ENCODE assay signal across 11 mouse cellular contexts in genomic region chr15:85977086-85977485, GRCm38 (mm10). TPM values are rescaled to one million over a fixed set of nuclear protein-coding genes. Genes with fewer than 3 reads are reported as not detected.
DNase-seq lines count a peak whose midpoint lies in the region; ATAC-seq lines count a peak whose summit lies in the region.
"Had no signal": no experiment of that assay in that cellular context is flagged by ENCODE, and none has a peak within 500 bp of the region (broad histone marks: within the 10 kb centered on the region; RNA-seq: fewer than 3 reads in every experiment).

No protein-coding gene starts in this region.

- no peak overlapping the region for H3K9ac ChIP-seq in heart, embryonic 15.5 days
- no peak overlapping the region for H3K9ac ChIP-seq in stomach, embryonic 16.5 days (ENCODE audit: low read length)
- H3K9ac ChIP-seq: hindbrain, embryonic 13.5 days had no signal

- H3K9me3 ChIP-seq in heart, embryonic 15.5 days (replicated peaks), result no peaks in the 10 kb centered on the region
- H3K9me3 ChIP-seq in stomach, embryonic 16.5 days (replicated peaks; ENCODE audit: control insufficient read depth, low read length), result no peaks in the 10 kb centered on the region
- H3K9me3 ChIP-seq: hindbrain, embryonic 13.5 days; midbrain, embryonic 10.5 days had no signal

- H3K4me1 ChIP-seq in heart, embryonic 15.5 days (replicated peaks), result peaks cover 34% of the 10 kb centered on the region
- H3K4me1 ChIP-seq in stomach, embryonic 16.5 days (ENCODE audit: control insufficient read depth, insufficient read depth, low read length), result peaks cover 6% of the 10 kb centered on the region

- no peak overlapping the region for H3K4me2 ChIP-seq in heart, embryonic 15.5 days
- H3K4me2 ChIP-seq in stomach, embryonic 16.5 days (ENCODE audit: low read depth, low read length), result no peak overlapping the region
- H3K4me2 ChIP-seq: hindbrain, embryonic 13.5 days had no signal

- 41% methylated on average over 9 of the region's 9 CpGs for WGBS in heart, embryonic 15.5 days
- 65% methylated on average over 9 of the region's 9 CpGs for WGBS in stomach, embryonic 16.5 days

- no peaks in the 10 kb centered on the region for H3K27me3 ChIP-seq in heart, embryonic 15.5 days
- H3K27me3 ChIP-seq in stomach, embryonic 16.5 days (ENCODE audit: control insufficient read depth, insufficient read depth, low read length), result no peaks in the 10 kb centered on the region
- H3K27me3 ChIP-seq: hindbrain, embryonic 13.5 days had no signal

- H3K27ac ChIP-seq in heart, embryonic 15.5 days, result 0 out of 2 replicates have a peak overlapping the region, but pooled peaks have one; percentile 11
- H3K27ac ChIP-seq in stomach, embryonic 16.5 days (ENCODE audit: low read length), result no peak overlapping the region

- no peak overlapping the region for H3K4me3 ChIP-seq in heart, embryonic 15.5 days
- H3K4me3 ChIP-seq in stomach, embryonic 16.5 days (replicated peaks; ENCODE audit: low read length), result no peak overlapping the region
- H3K4me3 ChIP-seq: hindbrain, embryonic 13.5 days; midbrain, embryonic 10.5 days had no signal

- ATAC-seq in heart, embryonic 15.5 days (replicated peaks; ENCODE audit: insufficient number of reproducible peaks, insufficient read depth, low FRiP score, low read depth), result no peak
- ATAC-seq in stomach, embryonic 16.5 days (ENCODE audit: insufficient read depth, low FRiP score), result peak; percentile 17; the same call in 1 of the 2 replicates

- DNase-seq in heart, adult 9 months (ENCODE audit: low spot score in 2 of 2), result no peak
- peak; percentile 16 to 38 for DNase-seq in thymus, postnatal 36 days
- DNase-seq in thymus, postnatal 25 days, result no peak
- peak; percentile 52 to 78 for DNase-seq in kidney, postnatal 25 days
- no peak for DNase-seq in liver
- no peak for DNase-seq in layer of hippocampus, adult 9-10 months (ENCODE audit: low spot score)
- DNase-seq: thymus, adult 2 months had no signal

- no peaks in the 10 kb centered on the region for H3K36me3 ChIP-seq in heart, embryonic 15.5 days
- H3K36me3 ChIP-seq in stomach, embryonic 16.5 days (ENCODE audit: control insufficient read depth, insufficient read depth, low read length), result no peaks in the 10 kb centered on the region
- H3K36me3 ChIP-seq: hindbrain, embryonic 13.5 days had no signal

RNA-seq across cellular contexts. Expression of gene Celsr1, which starts 56.5 kb away (rescaled TPM):
- 1.1 and 2.1 TPM in 2 replicates for polyA plus RNA-seq in heart, embryonic 15.5 days (2015; fragmentation: Nextera tagmentation; extraction: Ambion mirVana)
- polyA plus RNA-seq in stomach, embryonic 16.5 days (2015; fragmentation: Nextera tagmentation; extraction: Ambion mirVana), result 2.6 and 2.7 TPM in 2 replicates

Comparison
In these comparisons a context has a peak if more than half of its experiments do, and no peak if none do; other contexts are left out.
1. DNase-seq: peak in thymus, postnatal 36 days (2 of 2) and kidney, postnatal 25 days (2 of 2); none in heart, adult 9 months (0 of 2), thymus, postnatal 25 days (single experiment), liver (single experiment) and layer of hippocampus, adult 9-10 months (single experiment).